Mouse (Mus musculus): Measurements from ENCODE around the gene Clic5. TPM values are rescaled to one million over a fixed set of nuclear protein-coding genes. Genes with fewer than 3 reads are reported as not detected.

Clic5 gene
- polyA plus RNA-seq, 1 experiment from 2014 or later = 20.8 TPM

DNA sequence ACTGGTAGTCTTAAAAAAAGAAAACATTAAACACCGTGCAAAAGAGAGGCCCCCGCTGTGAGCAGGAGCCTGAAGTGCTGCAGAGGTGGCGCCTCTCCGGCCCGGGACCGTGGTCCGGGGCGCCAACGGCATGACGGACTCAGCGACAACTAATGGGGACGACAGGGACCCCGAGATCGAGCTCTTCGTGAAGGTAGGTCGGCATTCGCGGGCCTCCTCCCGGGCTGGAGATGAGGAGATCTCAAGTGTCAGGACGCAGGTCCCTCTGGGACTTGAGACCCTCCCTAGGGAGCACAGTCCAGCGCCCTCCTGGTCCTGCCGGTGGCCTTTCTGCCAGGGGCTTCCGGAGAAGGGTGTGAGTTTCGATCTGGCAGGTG lies 373 bp downstream of the Clic5 start:
- peaks cover 13% of the 10 kb centered on the region; the same call in 1 of the 2 replicates for H3K4me1 ChIP-seq (replicated peaks; ENCODE audit: control insufficient read depth, insufficient read depth, low read length)
- peak overlapping the region; percentile 50 for H3K27ac ChIP-seq (ENCODE audit: low read depth, low read length)
- H3K9me3 ChIP-seq (ENCODE audit: control insufficient read depth) = no peaks in the 10 kb centered on the region
- peak overlapping the region; percentile 68 for H3K4me2 ChIP-seq (replicated peaks; ENCODE audit: low read depth)
- H3K36me3 ChIP-seq (ENCODE audit: control insufficient read depth, insufficient read depth) = no peaks in the 10 kb centered on the region
- ATAC-seq = no peak
- no peak for TF ChIP-seq CTCF (IDR thresholded peaks at IDR 0.05; ENCODE audit: low read depth)
- H3K9ac ChIP-seq (ENCODE audit: low read depth, low read length) = peak overlapping the region; percentile 57
- H3K27me3 ChIP-seq (replicated peaks; ENCODE audit: control insufficient read depth, insufficient read depth, low read length) = no peaks in the 10 kb centered on the region
- peak overlapping the region; percentile 44 for H3K4me3 ChIP-seq (ENCODE audit: low read depth, low read length)
- 5% methylated on average over 24 of the region's 24 CpGs for WGBS

DNA sequence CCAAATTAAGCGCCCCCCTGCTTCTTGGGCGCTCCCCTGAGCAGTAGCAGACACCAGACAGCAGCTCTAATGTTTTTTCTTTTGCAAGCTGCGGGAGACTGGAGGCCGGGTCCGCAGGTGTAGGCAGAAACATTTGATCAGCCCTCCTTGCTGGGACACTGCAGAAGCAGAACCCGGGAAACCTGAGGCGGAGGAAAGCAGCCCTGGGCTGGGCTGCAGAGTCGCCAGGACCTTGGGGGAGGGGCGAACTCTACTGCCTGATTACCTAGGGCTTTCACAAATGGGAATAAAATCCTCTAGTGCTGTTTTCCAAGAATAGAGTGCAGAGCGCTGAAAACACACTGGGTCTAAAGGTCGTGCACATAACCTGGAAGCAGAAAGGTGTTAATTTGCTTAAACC lies 1.3 kb downstream of the Clic5 start:
- Histone ChIP-seq H3K9me3 (ENCODE audit: control insufficient read depth) (no peaks in the 10 kb centered on the region), H3K4me1 (replicated peaks; ENCODE audit: control insufficient read depth, insufficient read depth, low read length) (peaks cover 13% of the 10 kb centered on the region; the same call in 1 of the 2 replicates), H3K27me3 (replicated peaks; ENCODE audit: control insufficient read depth, insufficient read depth, low read length) (no peaks in the 10 kb centered on the region), H3K4me2 (replicated peaks; ENCODE audit: low read depth) (peak overlapping the region; percentile 68), H3K36me3 (ENCODE audit: control insufficient read depth, insufficient read depth) (no peaks in the 10 kb centered on the region), H3K9ac (ENCODE audit: low read depth, low read length) (no peak overlapping the region), H3K4me3 (ENCODE audit: low read depth, low read length) (0 out of 2 replicates have a peak overlapping the region, but pooled peaks have one; percentile 17), H3K27ac (ENCODE audit: low read depth, low read length) (no peak overlapping the region)
- WGBS = 8% methylated on average over 11 of the region's 11 CpGs
- no peak for TF ChIP-seq CTCF (IDR thresholded peaks at IDR 0.05; ENCODE audit: low read depth)
- peak; percentile 19; the same call in 1 of the 2 replicates for ATAC-seq

DNA sequence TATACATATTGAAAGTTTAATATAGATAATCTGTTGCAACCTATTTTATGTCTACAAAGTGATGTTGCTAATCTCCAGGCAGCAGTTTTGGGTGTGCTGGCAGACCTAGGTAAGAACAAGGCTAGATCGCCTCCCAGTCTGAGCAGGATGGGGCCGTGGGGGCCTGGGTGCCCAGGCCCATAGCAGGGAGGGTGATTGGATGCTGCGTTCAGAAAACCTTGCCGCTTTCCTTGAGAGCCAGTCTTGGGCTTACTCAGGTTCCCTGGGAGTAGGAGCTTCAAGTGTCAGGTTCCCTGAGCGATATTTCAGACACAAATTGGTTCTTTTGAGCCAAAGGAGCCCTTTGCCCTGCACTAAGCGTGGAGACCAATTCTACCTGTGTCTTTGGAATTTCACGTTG lies 1.9 kb downstream of the Clic5 start:
- Histone ChIP-seq H3K27ac (ENCODE audit: low read depth, low read length) (no peak overlapping the region), H3K36me3 (ENCODE audit: control insufficient read depth, insufficient read depth) (no peaks in the 10 kb centered on the region), H3K4me1 (replicated peaks; ENCODE audit: control insufficient read depth, insufficient read depth, low read length) (peaks cover 13% of the 10 kb centered on the region; the same call in 1 of the 2 replicates), H3K4me2 (replicated peaks; ENCODE audit: low read depth) (no peak overlapping the region), H3K27me3 (replicated peaks; ENCODE audit: control insufficient read depth, insufficient read depth, low read length) (no peaks in the 10 kb centered on the region), H3K9ac (ENCODE audit: low read depth, low read length) (no peak overlapping the region), H3K4me3 (ENCODE audit: low read depth, low read length) (no peak overlapping the region), H3K9me3 (ENCODE audit: control insufficient read depth) (no peaks in the 10 kb centered on the region)
- WGBS = 68% methylated on average over 7 of the region's 7 CpGs
- TF ChIP-seq CTCF (IDR thresholded peaks at IDR 0.05; ENCODE audit: low read depth) = no peak
- no peak for ATAC-seq

DNA sequence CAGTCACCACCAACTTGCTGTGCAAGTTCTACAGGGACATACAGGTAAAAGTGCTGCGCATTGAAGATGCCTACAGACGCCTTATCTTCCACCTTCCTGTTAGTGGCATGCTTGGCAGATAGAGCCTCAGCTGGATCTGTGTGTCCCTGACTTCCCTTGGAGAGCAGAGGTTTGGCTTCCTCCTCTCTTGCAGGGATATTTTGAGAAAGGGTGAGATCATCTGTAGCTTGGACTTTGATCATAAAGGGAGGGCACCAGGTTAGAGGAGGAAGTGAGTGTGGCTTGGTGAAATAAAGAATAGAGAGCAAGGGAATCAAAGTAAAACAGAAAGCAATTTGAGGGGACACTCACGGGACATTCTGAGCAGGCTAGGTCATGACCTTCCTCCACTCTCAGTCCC lies 4.6 kb downstream of the Clic5 start:
- H3K4me2 ChIP-seq (replicated peaks; ENCODE audit: low read depth) = peak overlapping the region; percentile 48; the same call in 1 of the 2 replicates
- H3K4me1 ChIP-seq (replicated peaks; ENCODE audit: control insufficient read depth, insufficient read depth, low read length) = peaks cover 13% of the 10 kb centered on the region; the same call in 1 of the 2 replicates
- H3K27me3 ChIP-seq (replicated peaks; ENCODE audit: control insufficient read depth, insufficient read depth, low read length) = no peaks in the 10 kb centered on the region
- peak overlapping the region; percentile 66 for H3K27ac ChIP-seq (ENCODE audit: low read depth, low read length)
- no peaks in the 10 kb centered on the region for H3K36me3 ChIP-seq (ENCODE audit: control insufficient read depth, insufficient read depth)
- H3K9ac ChIP-seq (ENCODE audit: low read depth, low read length) = no peak overlapping the region
- TF ChIP-seq CTCF (IDR thresholded peaks at IDR 0.05; ENCODE audit: low read depth) = no peak
- no peaks in the 10 kb centered on the region for H3K9me3 ChIP-seq (ENCODE audit: control insufficient read depth)
- no peak overlapping the region for H3K4me3 ChIP-seq (ENCODE audit: low read depth, low read length)
- ATAC-seq = peak; percentile 84
- 28% methylated on average over 3 of the region's 3 CpGs for WGBS

DNA sequence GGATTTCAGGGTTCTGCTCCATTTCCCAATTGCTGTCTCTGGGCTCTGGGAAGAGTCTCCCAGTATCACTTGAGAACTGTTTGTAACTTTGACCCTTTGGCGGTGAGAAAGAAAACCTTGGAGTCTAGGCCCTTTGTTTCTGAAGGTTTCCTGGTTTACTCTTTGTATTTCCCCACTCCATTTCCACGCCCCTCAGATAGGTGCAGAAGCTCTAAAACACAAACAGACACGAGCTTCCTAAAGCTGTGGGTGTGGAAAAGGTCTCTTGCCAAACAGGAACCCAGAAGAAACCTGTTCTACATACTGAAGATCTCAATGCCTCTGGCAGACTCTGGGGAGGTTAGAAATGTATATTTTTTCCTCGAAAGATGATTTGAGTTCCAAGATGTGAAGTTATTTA lies 10.8 kb downstream of the Clic5 start:
- TF ChIP-seq CTCF (IDR thresholded peaks at IDR 0.05; ENCODE audit: low read depth) = no peak
- Histone ChIP-seq H3K4me3 (ENCODE audit: low read depth, low read length) (no peak overlapping the region), H3K4me1 (replicated peaks; ENCODE audit: control insufficient read depth, insufficient read depth, low read length) (no peaks in the 10 kb centered on the region; the same call in 1 of the 2 replicates), H3K4me2 (replicated peaks; ENCODE audit: low read depth) (no peak overlapping the region), H3K9ac (ENCODE audit: low read depth, low read length) (no peak overlapping the region), H3K36me3 (ENCODE audit: control insufficient read depth, insufficient read depth) (no peaks in the 10 kb centered on the region; the same call in 1 of the 2 replicates), H3K9me3 (ENCODE audit: control insufficient read depth) (no peaks in the 10 kb centered on the region), H3K27ac (ENCODE audit: low read depth, low read length) (no peak overlapping the region), H3K27me3 (replicated peaks; ENCODE audit: control insufficient read depth, insufficient read depth, low read length) (no peaks in the 10 kb centered on the region)
- peak; percentile 48 for ATAC-seq
- WGBS = 36% methylated on average over 4 of the region's 4 CpGs

DNA sequence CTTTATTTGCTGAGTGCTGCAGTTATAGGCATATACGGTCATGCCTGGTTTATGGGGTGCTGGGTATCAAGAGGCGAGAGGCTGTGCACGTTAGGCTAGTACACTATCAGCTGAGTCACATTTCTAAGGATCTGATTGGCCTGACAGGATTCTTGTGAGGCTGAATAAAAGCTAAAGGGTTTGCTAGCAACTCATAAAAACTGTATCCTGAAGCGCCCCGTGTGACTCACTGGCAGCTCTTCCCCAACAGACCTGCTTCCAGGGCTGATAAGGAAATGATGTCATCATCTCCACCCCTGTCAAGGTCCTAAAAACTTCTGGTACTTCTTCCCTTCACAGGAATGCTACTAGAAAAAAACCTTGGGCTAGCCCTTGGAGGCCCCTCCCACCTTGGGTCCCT lies 14.6 kb downstream of the Clic5 start:
- Histone ChIP-seq H3K9ac (ENCODE audit: low read depth, low read length) (no peak overlapping the region), H3K9me3 (ENCODE audit: control insufficient read depth) (no peaks in the 10 kb centered on the region), H3K36me3 (ENCODE audit: control insufficient read depth, insufficient read depth) (no peaks in the 10 kb centered on the region; the same call in 1 of the 2 replicates), H3K4me1 (replicated peaks; ENCODE audit: control insufficient read depth, insufficient read depth, low read length) (no peaks in the 10 kb centered on the region; the same call in 1 of the 2 replicates), H3K27ac (ENCODE audit: low read depth, low read length) (no peak overlapping the region), H3K4me2 (replicated peaks; ENCODE audit: low read depth) (no peak overlapping the region), H3K4me3 (ENCODE audit: low read depth, low read length) (no peak overlapping the region), H3K27me3 (replicated peaks; ENCODE audit: control insufficient read depth, insufficient read depth, low read length) (no peaks in the 10 kb centered on the region)
- TF ChIP-seq CTCF (IDR thresholded peaks at IDR 0.05; ENCODE audit: low read depth) = no peak
- ATAC-seq = peak; percentile 81
- 40% methylated on average over 5 of the region's 5 CpGs for WGBS

All from intestine, postnatal 0 days (tissue).